Mouse (Mus musculus) ovary, postnatal 14 days (tissue): ENCODE results near the gene Csrnp2.

Experiments used
- DNase-seq: peaks from one replicate; pipeline ENCODE4 v3.0.0; 2022; ENCODE audit warnings: low spot score

Gene Csrnp2

DNA sequence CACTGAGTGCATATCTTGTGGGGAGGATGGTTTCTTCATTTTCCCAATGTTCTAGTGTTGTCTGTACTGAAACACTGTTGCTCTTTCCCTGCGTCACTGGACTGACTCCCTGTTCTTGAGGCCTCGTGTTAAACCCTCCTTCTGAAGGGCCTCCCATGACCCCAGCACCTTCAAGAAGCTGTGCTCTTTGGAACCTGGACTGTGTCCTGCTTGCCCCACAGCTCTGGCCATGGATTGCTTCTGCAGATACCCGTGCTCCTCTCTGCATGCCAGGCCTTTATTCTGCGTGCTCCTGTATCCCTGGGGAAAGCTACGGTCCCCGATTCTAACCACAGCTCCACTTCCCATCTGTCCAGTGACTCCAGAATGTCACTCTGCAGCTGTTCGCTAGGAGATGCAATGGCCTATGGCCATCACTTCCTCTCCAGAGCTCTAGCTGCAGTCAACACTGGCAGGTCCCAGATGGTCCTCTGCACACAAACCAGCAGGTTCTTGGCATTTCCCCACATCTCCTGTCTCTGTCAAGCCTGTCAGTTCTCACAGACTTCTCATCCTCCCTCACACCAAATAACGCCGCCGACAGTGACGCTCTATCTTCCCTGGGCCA lies 65.2 kb downstream of the Csrnp2 start:
- no peak for DNase-seq
